Mouse (Mus musculus): Measurements from ENCODE around the gene Ppard. TPM values are rescaled to one million over a fixed set of nuclear protein-coding genes. Genes with fewer than 3 reads are reported as not detected.
A peak's percentile ranks its signal among the peaks of the same experiment; 100 is the strongest.
"Not testable (repeated sequence)": the region's sequence is repeated elsewhere in the genome, so short reads cannot be mapped to it uniquely, and the experiment has no call there.

The Ppard gene
- total RNA-seq, 2 experiments from 2014 or later: 28.3 to 28.7 TPM

DNA sequence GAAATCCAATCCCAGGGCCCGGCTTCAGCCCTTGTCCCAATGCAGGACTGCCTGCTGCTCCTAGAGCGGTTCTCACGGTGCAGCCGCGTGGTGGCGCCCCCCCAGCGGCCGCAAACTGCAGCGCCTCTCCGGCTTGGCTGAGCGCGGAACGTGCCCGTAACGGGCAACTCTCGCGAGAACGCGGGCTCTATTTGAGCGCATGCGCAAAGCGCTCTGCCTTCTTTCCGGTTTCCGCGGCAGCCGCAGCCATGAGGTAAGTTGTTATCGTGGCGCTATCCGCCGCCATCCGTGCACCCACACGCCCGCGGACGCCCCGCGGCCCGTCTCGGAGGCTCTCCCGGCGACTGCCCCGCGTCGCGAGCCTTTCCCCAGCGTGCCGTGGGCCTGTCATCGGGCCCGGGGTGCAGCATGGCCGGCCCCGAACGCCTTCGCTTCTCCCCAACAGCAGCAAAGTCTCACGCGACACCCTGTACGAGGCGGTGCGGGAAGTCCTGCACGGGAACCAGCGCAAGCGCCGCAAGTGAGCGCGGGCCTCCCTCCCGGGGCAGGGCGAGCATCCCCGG lies 95.9 kb downstream of the Ppard start, which contains the start of gene Rpl10a:
Gene Rpl10a, plus strand, starts transcription at position 106 of the 563 bp plus-strand sequence.
- DNase-seq (ENCODE audit: low spot score in 2 of 2): peak; percentile 97 to 99
- intact Hi-C loops (cut with DNase I): loop anchor here (10.0 kb wide), 1 partner anchor 196 kb away; no protein-coding TSS in a partner anchor

DNA sequence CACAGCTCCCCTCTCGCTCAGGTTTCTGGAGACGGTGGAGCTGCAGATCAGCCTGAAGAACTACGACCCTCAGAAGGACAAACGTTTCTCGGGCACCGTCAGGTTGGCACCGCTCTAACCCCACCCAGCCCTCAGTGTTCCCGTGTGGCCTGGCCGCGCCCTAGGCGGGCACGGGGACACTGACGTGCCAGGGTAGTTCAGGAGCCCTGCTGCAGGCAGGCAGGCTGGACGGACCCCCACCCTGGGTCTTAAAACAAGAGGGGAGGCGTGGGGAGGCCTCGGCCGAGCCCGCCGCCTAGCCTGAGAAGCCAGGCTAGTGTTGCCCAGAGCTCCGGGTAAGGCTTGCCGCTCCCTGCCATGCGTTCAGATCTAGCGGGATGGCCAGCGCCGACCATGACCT lies 96.4 kb downstream of the Ppard start:
- intact Hi-C loops (cut with DNase I): loop anchor here (10.0 kb wide), 1 partner anchor 196 kb away; no protein-coding TSS in a partner anchor

DNA sequence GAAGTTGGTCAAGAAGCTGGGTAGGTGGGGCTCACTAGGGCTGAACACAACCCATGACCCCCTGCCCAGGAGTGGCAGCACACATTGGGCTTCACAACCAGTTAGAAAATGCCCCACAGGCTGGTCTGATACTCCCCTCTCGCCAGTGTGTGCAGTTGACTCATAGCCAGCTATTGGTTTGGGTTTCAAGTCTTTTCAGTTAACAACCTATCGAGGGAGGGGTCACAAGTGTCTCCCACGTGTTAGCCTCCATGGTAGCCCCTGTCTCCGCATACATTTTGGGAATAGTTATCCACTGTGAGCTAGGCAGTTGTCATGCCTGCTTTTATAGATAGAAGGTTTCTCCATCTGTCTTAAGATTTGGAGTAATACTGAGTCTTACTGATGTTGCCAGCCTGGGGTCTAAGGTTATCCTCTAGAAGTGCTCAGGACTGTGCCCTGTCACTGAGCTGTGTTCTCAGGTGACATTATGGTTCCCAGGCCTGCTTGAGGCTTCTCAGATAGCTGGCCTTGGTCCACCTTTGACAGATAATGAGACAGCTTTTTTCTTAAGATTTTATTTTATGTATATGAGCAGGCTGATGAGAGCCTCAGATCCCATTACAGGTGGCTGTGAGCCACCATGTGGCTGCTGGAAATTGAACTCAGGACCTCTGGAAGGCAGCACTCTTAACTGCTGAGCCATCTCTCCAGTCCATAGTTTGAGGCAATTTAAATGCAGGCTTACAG lies 97.2 kb downstream of the Ppard start:
- no peak for DNase-seq (ENCODE audit: low spot score in 2 of 2)
- intact Hi-C loops (cut with DNase I): loop anchor here (10.0 kb wide), 1 partner anchor 195 kb away; no protein-coding TSS in a partner anchor

More for the DNA sequence above, 96.4 kb downstream of the Ppard start:
- DNase-seq (ENCODE audit: low spot score in 2 of 2): no peak

DNA sequence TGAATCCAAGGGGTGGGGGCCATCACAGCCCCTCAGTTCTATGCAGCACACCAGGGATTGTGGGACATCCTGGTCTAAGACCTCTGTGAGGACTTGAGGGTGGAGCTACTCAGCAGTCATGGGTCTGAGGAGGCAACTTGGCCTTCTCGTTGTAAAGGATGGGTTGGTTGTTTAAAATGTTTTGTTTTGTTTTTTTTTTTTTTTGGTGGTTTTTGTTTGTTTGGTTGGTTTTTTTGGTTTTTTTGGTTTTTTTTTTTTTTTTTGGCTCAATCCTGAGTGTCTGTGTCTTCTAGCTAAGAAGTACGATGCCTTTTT lies 97.7 kb downstream of the Ppard start:
- no peak for DNase-seq (ENCODE audit: low spot score in 2 of 2)
- intact Hi-C loops (cut with DNase I): no loop called here

DNA sequence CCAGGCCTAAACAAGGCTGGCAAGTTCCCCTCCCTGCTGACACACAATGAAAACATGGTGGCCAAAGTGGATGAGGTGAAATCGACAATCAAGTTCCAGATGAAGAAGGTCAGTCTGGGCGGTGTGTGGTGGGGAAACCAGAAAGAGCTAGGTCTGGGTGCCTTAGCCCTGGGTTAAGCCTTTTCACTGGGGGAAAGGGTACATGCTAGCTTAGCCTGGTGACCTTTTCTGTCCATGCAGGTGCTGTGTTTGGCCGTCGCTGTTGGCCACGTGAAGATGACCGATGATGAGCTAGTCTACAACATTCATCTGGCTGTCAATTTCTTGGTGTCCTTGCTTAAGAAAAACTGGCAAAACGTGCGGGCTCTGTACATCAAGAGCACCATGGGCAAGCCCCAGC lies 98.1 kb downstream of the Ppard start:
- DNase-seq (ENCODE audit: low spot score in 2 of 2); intact Hi-C loops (cut with DNase I): not testable (repeated sequence)

DNA sequence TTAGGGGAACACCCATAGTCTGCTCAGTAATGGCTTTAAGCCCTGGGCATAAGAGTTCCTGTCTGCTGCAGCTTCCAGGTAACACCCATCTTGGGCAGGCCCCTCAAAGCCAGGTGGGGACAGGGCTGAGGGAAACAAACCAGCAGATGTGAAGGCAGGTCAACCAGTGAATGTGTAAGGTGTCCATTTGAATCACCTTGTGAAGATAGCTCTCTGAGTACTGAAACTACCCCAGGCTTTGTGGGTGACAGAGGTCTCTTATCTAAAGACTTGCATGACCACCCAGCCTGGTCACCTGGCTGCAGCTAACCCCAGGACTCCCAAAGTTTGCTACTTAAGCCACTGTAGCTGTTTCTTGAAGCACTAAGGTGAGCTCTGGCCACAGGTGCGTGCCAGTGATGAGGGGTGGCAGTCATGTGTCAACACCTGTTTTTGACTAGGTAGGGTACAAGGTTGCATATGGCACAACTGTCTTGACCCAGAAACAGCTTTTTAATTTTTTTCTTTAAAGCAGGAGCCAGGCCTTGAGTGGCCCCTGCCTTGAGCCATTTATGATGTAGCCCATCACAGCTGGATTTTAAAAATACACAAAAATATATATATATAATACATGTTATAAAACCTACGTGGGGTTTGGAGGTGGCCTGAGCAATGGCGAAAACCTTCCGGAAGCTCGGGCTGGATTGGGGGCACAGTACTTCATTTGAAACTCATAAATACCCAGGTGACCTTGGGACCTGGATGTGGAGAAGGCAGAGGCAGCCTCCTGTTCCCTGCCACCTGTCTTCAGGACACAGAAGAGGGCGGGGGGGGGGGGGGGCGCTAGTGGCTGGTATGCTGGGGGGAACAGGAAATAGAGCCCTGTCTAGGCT lies 99.0 kb downstream of the Ppard start:
- no peak for DNase-seq (ENCODE audit: low spot score in 2 of 2)
- intact Hi-C loops (cut with DNase I): no loop called here

DNA sequence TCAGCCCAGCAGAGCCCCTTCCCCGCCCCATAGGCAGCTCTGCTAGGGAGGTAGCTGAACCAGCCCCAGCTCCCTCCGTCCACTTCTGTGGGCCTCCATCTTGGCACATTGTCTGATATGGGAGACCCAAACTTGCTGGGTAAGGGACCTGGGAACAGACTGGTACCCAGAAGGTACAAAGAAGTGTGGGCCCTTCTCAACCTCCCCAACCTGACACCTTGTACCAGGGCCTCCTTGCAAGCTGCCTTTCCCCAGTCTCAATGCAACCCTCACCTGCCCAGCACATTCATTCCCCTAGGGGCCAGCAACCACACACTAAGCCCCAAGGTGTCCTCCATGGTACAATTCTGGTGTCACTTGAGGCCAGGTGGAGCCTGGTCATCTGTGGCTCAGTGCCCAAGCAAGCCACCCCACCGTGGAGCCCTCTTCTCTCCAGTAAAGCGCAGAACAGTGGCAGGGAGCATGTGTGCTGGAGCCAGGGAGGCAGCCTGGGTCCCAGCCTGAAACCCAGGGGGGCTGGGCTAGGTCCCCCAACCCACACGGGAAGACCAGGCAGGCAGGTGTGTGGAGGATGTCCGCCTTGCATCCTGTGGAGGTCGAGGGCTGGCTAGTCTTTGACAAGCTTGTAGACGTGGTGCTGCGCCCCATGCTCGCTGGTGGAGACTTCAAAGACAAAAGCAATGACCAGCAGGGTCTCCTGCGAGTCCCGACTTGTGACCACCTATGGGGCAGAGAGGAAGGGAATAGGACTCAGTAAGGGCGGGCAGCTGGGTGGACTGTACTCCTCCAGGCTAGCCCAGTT lies 99.8 kb downstream of the Ppard start:
- intact Hi-C loops (cut with DNase I): no loop called here
- no peak for DNase-seq (ENCODE audit: low spot score in 2 of 2)

DNA sequence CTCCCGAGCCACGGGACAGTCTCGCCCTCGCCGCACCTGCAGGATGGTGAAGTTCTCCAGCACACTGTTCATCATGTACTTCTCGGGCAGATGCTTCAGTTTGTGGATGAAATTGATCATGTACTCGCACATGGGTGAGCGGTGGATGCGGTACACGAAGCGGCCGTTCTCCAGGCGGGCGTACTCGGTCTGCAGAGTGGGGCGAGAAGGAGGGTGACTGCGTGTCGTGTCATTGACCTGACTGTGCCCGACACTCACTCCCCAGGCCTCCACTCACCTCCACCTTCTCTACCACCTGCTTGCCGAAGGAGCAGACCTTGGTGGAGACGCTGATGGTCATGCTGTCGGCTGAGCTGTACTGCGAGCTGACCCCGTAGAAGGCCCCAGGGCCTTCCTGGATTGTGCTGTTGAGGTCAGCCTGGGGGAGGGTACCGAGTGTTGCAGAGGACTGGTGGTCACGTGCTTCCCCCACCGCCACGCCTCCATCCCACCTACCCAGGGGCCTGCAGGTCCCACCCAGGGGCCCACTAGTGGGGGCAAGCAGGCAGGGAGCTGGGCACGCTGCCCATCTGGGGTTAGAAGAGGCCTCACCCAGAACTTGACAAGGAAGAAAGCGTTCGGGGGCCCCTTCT lies 100.5 kb downstream of the Ppard start:
- no peak for DNase-seq (ENCODE audit: low spot score in 2 of 2)
- intact Hi-C loops (cut with DNase I): no loop called here

DNA sequence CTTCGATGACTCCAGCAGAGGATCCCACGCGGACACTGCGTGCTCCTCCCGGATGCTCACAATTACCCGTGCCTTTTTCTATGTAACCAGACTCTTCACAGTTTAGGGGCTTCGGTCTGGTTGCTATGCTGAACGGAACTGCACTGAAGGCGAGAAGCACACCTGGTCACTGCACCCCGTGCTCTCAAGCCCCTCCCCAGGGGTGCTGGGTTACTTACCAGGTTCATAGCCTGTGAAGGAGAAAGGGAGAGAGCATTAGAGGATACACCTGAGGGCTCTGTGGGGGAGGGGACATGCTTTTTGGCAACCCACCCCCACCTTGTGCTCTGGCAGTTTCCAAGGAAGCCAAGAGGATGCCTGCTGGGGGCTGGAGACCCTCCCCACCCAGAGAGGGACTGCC lies 102.8 kb downstream of the Ppard start:
- intact Hi-C loops (cut with DNase I): no loop called here
- DNase-seq (ENCODE audit: low spot score in 2 of 2): no peak

DNA sequence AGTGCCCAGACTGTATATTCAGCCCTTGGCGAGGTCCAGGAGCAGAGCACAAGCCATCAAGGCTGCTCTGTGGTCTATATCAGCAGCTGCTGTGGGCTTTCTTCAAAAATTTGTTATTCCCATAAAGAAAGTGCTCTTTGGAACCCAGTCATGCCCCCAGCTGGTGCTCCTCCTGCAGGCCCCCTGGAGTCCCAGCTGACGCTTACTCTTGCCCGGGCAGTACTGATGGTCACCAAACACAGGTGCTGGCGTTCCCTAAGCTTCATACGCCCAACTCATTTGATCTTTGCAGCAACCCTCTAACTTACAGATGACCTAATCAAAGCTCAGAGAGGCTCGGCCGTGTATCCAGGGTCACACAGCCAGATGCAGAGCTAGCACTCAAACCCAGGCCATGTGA lies 105.0 kb downstream of the Ppard start:
- DNase-seq (ENCODE audit: low spot score in 2 of 2): no peak
- intact Hi-C loops (cut with DNase I): no loop called here

DNA sequence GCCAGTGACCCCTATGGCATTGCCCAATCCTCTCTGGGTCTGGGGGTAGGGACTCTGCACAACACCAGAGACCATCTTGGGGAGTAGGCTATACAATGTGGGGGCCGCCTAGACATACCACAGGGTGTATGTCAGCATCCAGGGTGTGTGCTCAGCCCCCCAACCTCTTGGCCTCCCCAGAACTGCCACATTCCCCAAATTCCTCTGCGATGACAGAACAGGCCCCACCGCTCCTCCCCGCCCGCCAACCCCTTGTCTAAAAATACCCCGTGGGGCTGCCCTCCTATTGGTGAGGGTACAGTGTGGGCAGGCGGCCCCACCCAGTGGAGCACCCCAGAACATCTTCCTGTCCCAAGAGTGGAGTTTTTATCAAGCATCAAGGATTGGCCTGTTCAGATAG lies 108.1 kb downstream of the Ppard start:
- intact Hi-C loops (cut with DNase I): no loop called here
- no peak for DNase-seq (ENCODE audit: low spot score in 2 of 2)

DNA sequence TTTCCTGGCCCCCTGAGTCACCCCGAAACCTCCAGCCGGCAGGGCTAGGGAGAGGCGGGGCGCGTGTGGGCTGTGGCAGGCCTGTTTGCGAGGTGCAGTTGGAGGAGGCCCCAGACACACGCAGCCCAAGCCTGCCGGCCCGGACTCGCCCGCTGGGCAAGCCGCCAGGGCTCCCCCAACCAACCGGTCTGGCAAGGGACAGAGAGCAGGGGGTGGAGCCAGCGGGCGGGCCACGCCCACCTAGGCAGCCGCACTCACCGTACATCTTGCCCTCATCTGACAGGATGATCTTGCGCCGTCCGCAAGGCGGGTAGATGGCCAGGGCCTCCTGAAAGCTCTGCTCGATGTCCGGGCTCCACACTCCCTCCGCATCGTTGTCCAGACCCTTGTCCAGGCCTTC lies 108.6 kb downstream of the Ppard start:
- intact Hi-C loops (cut with DNase I): no loop called here
- peak; percentile 60 to 73 for DNase-seq (ENCODE audit: low spot score in 2 of 2)

DNA sequence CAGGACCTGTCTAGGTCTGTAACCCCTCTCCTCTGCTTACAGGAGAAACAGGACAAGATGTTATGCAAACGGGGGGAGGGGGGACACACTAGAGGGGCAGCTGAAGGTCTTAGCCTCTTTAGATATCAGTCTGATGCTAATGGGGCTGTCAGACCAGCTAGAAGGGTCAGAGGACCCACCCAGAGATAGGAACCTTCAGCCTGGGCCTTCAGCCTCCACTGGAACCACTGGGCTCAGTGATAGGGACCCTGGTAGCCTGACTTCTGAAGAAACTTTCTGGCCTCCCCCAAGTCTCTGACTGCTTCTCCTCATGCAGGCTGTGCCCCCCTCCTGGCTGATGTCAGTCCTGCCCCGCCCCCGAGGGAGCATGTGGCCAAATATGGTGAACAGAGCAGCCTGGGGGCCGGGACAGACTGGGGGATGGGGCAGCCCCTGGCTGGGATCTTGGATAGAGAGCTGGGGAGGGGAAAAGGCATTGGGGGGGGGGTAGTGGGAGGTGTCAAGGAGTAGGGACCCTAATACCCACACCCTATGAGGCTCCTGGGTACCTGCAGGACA lies 111.6 kb downstream of the Ppard start:
- no peak for DNase-seq (ENCODE audit: low spot score in 2 of 2)
- intact Hi-C loops (cut with DNase I): no loop called here

DNA sequence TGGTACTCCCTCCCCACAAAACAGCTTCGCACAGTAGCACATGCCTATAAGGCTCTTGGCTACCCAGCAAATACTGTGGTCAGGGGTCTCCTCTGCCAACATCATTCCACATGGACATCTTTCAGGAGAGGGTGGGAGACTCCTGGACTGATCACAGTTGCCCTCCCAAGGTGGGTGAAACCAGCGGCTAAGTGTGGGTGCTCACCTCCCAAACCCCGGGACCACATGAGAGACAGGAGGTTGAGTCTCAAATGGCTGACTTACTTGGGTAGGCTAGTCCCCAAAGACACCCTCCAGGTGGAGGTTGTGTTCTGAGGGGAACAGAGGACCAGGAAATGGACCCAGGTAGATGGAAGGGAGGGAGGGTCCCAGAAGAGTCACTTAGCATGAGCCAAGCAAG lies 112.2 kb downstream of the Ppard start:
- intact Hi-C loops (cut with DNase I): no loop called here
- no peak for DNase-seq (ENCODE audit: low spot score in 2 of 2)

DNA sequence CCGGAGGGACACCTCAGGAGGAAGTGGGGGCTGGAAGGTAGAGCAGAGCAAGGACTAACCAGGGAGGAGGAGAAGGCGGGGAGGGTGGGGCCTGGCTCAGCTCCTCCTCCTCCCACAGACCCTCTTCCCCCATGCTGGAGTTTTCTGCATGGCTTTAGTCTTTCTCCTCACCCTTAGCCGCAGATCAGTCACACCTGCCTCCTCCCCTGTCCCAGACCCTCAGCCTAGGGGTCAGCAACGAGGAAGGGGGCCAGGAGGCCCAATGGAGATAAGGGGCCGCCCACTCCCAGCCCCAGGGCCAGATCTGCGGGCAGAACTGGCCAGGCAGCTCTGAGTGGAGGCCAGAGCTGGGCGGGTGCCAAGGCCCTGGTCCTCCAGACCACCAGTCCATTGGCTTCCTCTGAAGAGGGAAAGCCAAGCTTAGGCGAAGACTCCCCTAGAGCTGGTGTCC lies 112.8 kb downstream of the Ppard start:
- intact Hi-C loops (cut with DNase I): no loop called here
- DNase-seq (ENCODE audit: low spot score in 2 of 2): no peak

DNA sequence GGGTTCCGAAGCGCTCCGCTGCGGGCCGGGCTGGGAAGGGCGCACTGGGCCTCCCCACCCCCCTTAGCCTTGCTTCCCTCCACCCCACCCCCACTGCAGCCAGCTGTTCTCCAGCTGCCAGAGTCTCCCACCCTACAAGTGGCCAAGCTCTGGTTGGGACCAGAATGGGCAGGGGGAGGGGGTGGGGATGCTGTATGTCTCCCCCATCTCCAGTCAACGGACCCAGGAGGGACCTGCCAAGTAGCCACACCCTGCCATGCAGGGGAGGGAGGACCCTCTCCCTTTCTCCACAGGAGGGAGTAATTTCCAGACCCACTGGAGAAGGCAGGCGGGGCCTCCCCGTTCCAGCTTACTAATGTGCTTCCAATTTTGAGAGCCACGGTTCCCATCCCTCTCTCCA lies 113.4 kb downstream of the Ppard start:
- intact Hi-C loops (cut with DNase I): no loop called here
- DNase-seq (ENCODE audit: low spot score in 2 of 2): no peak

DNA sequence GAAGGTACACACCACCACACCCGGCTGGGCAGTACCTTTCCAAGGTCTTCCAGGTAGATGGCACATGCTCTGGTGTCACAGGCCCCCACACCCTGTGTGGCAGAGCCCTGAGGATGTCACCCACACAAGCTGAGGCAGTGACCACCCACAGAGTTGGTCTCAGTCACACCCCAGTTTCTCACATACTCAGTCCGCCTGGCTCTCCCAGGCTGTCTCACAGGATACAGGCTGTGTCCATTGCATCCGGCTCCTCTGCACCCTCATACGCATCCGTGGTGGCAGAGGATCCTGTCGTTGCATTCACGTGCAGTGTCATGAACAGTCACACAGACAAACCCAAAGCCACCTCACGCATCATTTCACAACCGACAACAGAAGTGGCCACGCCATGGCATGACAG lies 114.8 kb downstream of the Ppard start:
- intact Hi-C loops (cut with DNase I): no loop called here
- DNase-seq (ENCODE audit: low spot score in 2 of 2): no peak

DNA sequence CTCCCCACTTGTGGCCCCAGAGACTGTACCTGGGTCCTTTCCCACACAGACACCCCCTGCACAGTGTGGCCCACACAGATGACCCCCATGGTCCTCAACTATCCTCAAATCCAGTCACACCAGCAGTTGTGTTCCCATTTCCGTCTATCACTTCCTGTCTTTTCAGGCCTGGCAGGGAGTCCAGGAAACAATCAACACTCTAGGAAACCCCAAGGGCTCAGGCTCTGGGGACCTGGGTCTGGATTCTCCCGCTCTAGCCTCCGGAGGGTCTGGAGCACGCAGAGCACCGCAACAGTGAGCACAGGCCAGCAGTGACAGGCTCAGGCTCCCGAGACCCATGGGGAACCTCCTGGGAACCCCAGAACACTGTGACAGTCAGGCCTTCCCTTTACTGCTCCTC lies 115.7 kb downstream of the Ppard start:
- DNase-seq (ENCODE audit: low spot score in 2 of 2): no peak

More for the DNA sequence above, 115.7 kb downstream of the Ppard start:
- intact Hi-C loops (cut with DNase I): no loop called here
